Mouse (Mus musculus): ENCODE results near the gene Creb3l2. TPM values are rescaled to one million over a fixed set of nuclear protein-coding genes. Genes with fewer than 3 reads are reported as not detected.
A peak's percentile ranks its signal among the peaks of the same experiment; 100 is the strongest.

Creb3l2 gene
- polyA plus RNA-seq, 1 experiment from 2014 or later: 12.9 TPM

DNA sequence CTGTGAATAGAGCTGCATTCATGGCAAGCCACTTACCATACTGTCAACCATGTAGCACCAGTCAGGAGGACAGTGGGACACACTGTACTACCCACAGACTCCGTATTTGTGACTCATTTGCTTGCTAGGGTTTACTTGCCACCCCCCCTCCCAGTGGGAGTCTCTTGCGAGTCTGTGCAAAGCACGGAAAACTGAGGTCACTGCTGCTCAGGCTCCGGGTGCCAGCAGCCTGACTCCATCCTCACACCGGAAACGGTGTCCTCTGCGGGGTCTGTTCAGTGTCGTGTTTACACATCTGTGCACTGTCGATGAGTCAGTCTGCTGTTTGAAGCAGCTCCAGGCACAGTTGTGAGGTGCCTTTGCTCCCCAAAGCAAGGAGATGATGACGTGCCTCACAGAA lies 43.0 kb downstream of the Creb3l2 start:
- no peaks in the 10 kb centered on the region for H3K27me3 ChIP-seq (replicated peaks; ENCODE audit: control insufficient read depth, insufficient read depth, low read length)

DNA sequence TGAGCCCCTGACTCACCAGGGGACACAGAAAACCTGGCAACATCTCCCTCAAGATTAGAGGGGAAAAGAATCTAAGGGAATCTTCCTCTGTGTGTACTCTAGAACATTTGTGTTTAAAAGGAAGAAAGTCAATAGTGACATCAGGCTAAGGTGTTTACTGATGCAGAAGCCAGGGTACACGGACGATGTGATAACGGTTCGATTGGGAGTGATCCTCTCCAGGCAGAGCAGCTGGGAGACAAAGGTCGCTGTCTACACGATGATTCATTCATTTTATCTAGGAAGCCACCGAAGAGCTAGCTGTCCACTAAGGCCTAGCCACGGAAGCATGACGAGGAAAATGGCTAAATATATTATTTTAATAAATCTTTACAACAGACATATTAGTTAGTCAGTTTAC lies 44.0 kb downstream of the Creb3l2 start:
- H3K9me3 ChIP-seq (ENCODE audit: control insufficient read depth, low read length): no peaks in the 10 kb centered on the region
- no peak overlapping the region for H3K4me3 ChIP-seq (ENCODE audit: low read depth, low read length)
- H3K27ac ChIP-seq (ENCODE audit: low read depth, low read length): no peak overlapping the region
- no peak overlapping the region for H3K9ac ChIP-seq (ENCODE audit: low read depth, low read length)
- peaks cover 29% of the 10 kb centered on the region for H3K4me1 ChIP-seq (replicated peaks; ENCODE audit: control insufficient read depth, insufficient read depth, low read length)
- ATAC-seq (replicated peaks; ENCODE audit: low FRiP score): no peak
- no peak for DNase-seq (ENCODE audit: low spot score)
- no peaks in the 10 kb centered on the region for H3K27me3 ChIP-seq (replicated peaks; ENCODE audit: control insufficient read depth, insufficient read depth, low read length)
- 52% methylated on average over 9 of the region's 9 CpGs for WGBS
- H3K4me2 ChIP-seq: no peak overlapping the region
- no peaks in the 10 kb centered on the region for H3K36me3 ChIP-seq (ENCODE audit: control insufficient read depth, insufficient read depth, low read length)

More for the DNA sequence above, 43.0 kb downstream of the Creb3l2 start:
- Histone ChIP-seq H3K4me2 (no peak overlapping the region), H3K9me3 (ENCODE audit: control insufficient read depth, low read length) (no peaks in the 10 kb centered on the region), H3K36me3 (ENCODE audit: control insufficient read depth, insufficient read depth, low read length) (no peaks in the 10 kb centered on the region), H3K9ac (ENCODE audit: low read depth, low read length) (no peak overlapping the region), H3K4me3 (ENCODE audit: low read depth, low read length) (no peak overlapping the region), H3K4me1 (replicated peaks; ENCODE audit: control insufficient read depth, insufficient read depth, low read length) (peaks cover 29% of the 10 kb centered on the region), H3K27ac (ENCODE audit: low read depth, low read length) (no peak overlapping the region)
- ATAC-seq (replicated peaks; ENCODE audit: low FRiP score): peak; percentile 45; the same call in 1 of the 2 replicates
- no peak for DNase-seq (ENCODE audit: low spot score)
- 56% methylated on average over 10 of the region's 10 CpGs for WGBS

DNA sequence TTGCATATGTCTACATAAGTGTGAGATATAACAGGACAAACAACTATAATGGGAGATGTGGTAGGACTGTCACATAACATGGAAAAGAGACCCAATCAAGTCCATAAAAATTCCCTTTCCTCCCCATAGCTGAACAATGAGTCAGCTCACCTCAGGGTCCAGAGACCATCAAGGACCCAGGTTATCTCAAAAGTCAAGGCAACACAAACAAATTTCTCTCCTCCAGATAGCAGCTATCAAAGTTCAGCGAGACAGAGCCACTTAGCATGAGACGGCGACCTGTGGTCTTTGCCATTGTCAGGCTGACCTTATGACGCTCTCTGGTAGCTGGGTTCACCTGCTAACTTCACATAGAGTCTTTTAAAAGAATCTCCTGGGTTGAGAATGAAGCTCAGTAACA lies 44.7 kb downstream of the Creb3l2 start:
- H3K27ac ChIP-seq (ENCODE audit: low read depth, low read length): no peak overlapping the region
- no peaks in the 10 kb centered on the region for H3K27me3 ChIP-seq (replicated peaks; ENCODE audit: control insufficient read depth, insufficient read depth, low read length)
- no peaks in the 10 kb centered on the region for H3K36me3 ChIP-seq (ENCODE audit: control insufficient read depth, insufficient read depth, low read length)
- H3K4me2 ChIP-seq: no peak overlapping the region
- ATAC-seq (replicated peaks; ENCODE audit: low FRiP score) (no peak), DNase-seq (ENCODE audit: low spot score) (no peak)
- H3K9ac ChIP-seq (ENCODE audit: low read depth, low read length): no peak overlapping the region
- no peak overlapping the region for H3K4me3 ChIP-seq (ENCODE audit: low read depth, low read length)
- H3K4me1 ChIP-seq (replicated peaks; ENCODE audit: control insufficient read depth, insufficient read depth, low read length): peaks cover 29% of the 10 kb centered on the region
- 53% methylated on average over 4 of the region's 4 CpGs for WGBS
- no peaks in the 10 kb centered on the region for H3K9me3 ChIP-seq (ENCODE audit: control insufficient read depth, low read length)

DNA sequence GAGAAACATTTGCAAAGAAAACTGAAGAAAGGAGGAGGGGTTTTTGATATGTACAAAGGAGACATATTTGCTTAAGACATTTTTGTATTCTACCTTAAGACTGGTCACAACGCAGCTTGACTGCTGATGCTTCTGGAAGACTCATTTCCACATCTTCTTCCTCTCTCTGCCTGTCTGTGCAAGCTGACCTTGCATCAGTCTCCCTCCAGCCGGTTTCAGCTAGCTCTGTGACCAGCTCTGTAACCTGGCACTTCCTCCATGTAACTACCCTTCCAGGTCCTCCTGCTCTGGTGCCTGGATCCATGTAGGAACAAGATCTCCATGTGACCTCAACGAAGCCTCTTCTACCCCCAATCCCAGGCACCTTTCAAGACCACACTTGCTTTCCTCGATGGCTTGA lies 45.8 kb downstream of the Creb3l2 start:
- Histone ChIP-seq H3K4me3 (ENCODE audit: low read depth, low read length) (no peak overlapping the region), H3K9me3 (ENCODE audit: control insufficient read depth, low read length) (no peaks in the 10 kb centered on the region), H3K36me3 (ENCODE audit: control insufficient read depth, insufficient read depth, low read length) (no peaks in the 10 kb centered on the region), H3K27me3 (replicated peaks; ENCODE audit: control insufficient read depth, insufficient read depth, low read length) (no peaks in the 10 kb centered on the region), H3K4me1 (replicated peaks; ENCODE audit: control insufficient read depth, insufficient read depth, low read length) (peaks cover 27% of the 10 kb centered on the region), H3K9ac (ENCODE audit: low read depth, low read length) (no peak overlapping the region), H3K4me2 (no peak overlapping the region), H3K27ac (ENCODE audit: low read depth, low read length) (no peak overlapping the region)
- 67% methylated on average over 4 of the region's 4 CpGs for WGBS
- no peak for ATAC-seq (replicated peaks; ENCODE audit: low FRiP score)
- DNase-seq (ENCODE audit: low spot score): no peak

DNA sequence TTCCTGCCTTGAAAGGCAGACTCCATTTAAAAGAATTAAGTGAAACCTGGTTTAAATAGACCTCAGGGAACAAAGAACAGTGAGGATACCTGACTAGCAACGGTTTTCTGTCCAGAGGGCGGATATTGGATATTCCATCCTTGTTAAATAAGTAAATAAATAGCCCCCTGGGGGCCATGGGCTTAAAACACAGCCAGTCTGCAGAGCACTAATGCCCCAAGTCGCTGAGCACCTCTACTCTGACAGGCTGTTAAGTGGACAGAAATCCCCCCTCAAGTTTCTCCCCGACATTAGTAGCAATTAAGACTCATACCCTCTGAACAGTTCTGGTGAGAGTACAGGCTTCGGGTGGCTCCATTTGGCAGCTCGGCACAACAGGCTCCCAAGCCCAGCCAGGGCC lies 48.7 kb downstream of the Creb3l2 start:
- ATAC-seq (replicated peaks; ENCODE audit: low FRiP score): no peak
- H3K4me2 ChIP-seq: no peak overlapping the region
- H3K27ac ChIP-seq (ENCODE audit: low read depth, low read length): no peak overlapping the region
- peaks cover 5% of the 10 kb centered on the region for H3K4me1 ChIP-seq (replicated peaks; ENCODE audit: control insufficient read depth, insufficient read depth, low read length)
- H3K9me3 ChIP-seq (ENCODE audit: control insufficient read depth, low read length): no peaks in the 10 kb centered on the region
- no peaks in the 10 kb centered on the region for H3K36me3 ChIP-seq (ENCODE audit: control insufficient read depth, insufficient read depth, low read length)
- no peak overlapping the region for H3K4me3 ChIP-seq (ENCODE audit: low read depth, low read length)
- H3K27me3 ChIP-seq (replicated peaks; ENCODE audit: control insufficient read depth, insufficient read depth, low read length): no peaks in the 10 kb centered on the region
- DNase-seq (ENCODE audit: low spot score): no peak
- WGBS: 73% methylated on average over 6 of the region's 6 CpGs
- H3K9ac ChIP-seq (ENCODE audit: low read depth, low read length): no peak overlapping the region

DNA sequence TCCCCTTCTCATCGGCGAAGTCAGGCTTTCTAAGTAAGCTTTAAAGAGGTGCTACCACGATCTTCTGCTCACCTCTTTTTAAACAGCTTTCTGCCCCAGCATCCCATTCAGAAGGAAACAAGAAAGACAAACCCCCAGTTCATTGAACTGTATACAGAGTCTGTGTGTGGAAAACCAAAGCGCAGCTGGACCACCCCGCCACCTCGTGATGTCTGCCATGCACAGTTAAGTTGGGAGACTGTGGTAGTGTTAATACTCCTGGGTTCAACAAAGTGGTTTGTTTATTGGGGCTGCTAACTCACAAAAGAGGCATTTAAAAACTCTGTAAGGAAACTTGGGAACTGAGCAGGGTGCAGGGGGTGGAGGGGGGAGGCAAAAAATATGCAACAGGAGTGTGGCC lies 49.7 kb downstream of the Creb3l2 start:
- DNase-seq (ENCODE audit: low spot score) (no peak), ATAC-seq (replicated peaks; ENCODE audit: low FRiP score) (no peak)
- no peak overlapping the region for H3K4me2 ChIP-seq
- no peak overlapping the region for H3K4me3 ChIP-seq (ENCODE audit: low read depth, low read length)
- WGBS: 90% methylated on average over 6 of the region's 6 CpGs
- H3K27me3 ChIP-seq (replicated peaks; ENCODE audit: control insufficient read depth, insufficient read depth, low read length): no peaks in the 10 kb centered on the region
- no peak overlapping the region for H3K27ac ChIP-seq (ENCODE audit: low read depth, low read length)
- no peaks in the 10 kb centered on the region for H3K9me3 ChIP-seq (ENCODE audit: control insufficient read depth, low read length)
- no peaks in the 10 kb centered on the region for H3K4me1 ChIP-seq (replicated peaks; ENCODE audit: control insufficient read depth, insufficient read depth, low read length)
- no peak overlapping the region for H3K9ac ChIP-seq (ENCODE audit: low read depth, low read length)
- H3K36me3 ChIP-seq (ENCODE audit: control insufficient read depth, insufficient read depth, low read length): no peaks in the 10 kb centered on the region

DNA sequence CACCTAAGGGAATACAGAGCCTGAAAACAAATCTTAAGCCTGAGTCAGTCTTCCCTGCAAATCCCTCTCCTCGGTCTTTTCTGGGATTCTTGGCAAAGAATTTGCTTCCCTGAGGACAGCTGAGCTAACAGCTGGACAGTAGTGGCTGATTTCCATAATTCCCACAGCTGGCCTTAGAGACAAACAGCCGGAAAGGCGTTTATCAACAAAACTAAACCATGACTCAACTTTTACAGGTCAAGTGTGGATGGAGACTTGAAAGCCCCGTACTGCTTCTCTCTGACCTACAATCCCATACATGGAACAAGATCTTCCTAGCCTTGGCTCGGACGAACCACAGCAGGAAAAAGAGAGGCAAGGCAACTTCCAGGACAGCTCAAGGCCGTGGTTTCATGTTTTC lies 50.6 kb downstream of the Creb3l2 start:
- no peak overlapping the region for H3K9ac ChIP-seq (ENCODE audit: low read depth, low read length)
- H3K4me2 ChIP-seq: no peak overlapping the region
- no peaks in the 10 kb centered on the region for H3K4me1 ChIP-seq (replicated peaks; ENCODE audit: control insufficient read depth, insufficient read depth, low read length)
- no peaks in the 10 kb centered on the region for H3K36me3 ChIP-seq (ENCODE audit: control insufficient read depth, insufficient read depth, low read length)
- 69% methylated on average over 7 of the region's 7 CpGs for WGBS
- H3K9me3 ChIP-seq (ENCODE audit: control insufficient read depth, low read length): no peaks in the 10 kb centered on the region
- DNase-seq (ENCODE audit: low spot score): no peak
- no peaks in the 10 kb centered on the region for H3K27me3 ChIP-seq (replicated peaks; ENCODE audit: control insufficient read depth, insufficient read depth, low read length)
- no peak overlapping the region for H3K4me3 ChIP-seq (ENCODE audit: low read depth, low read length)
- H3K27ac ChIP-seq (ENCODE audit: low read depth, low read length): no peak overlapping the region
- no peak for ATAC-seq (replicated peaks; ENCODE audit: low FRiP score)

DNA sequence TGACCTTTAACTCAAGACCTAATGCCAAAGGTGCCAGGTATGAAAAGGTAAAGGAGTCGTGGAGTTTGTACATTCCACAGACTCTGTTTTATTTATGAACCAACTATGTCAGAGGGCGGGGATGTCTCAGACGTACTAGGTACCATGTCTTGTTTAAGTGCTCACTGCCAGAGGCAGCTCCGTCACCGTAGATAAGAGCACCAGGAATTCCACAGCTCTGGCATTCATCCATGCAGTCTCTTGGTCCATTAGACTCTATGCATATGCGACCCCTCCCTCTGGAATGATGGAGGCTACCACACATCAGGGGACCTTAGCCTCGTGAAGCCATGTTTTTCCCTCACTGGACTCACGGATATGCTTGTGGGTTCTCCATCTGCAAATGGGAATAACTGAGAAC lies 53.0 kb downstream of the Creb3l2 start:
- Histone ChIP-seq H3K9me3 (ENCODE audit: control insufficient read depth, low read length) (no peaks in the 10 kb centered on the region), H3K27ac (ENCODE audit: low read depth, low read length) (no peak overlapping the region), H3K4me2 (no peak overlapping the region), H3K9ac (ENCODE audit: low read depth, low read length) (no peak overlapping the region), H3K4me1 (replicated peaks; ENCODE audit: control insufficient read depth, insufficient read depth, low read length) (no peaks in the 10 kb centered on the region), H3K27me3 (replicated peaks; ENCODE audit: control insufficient read depth, insufficient read depth, low read length) (no peaks in the 10 kb centered on the region), H3K36me3 (ENCODE audit: control insufficient read depth, insufficient read depth, low read length) (no peaks in the 10 kb centered on the region), H3K4me3 (ENCODE audit: low read depth, low read length) (no peak overlapping the region)
- WGBS: 58% methylated on average over 8 of the region's 8 CpGs
- ATAC-seq (replicated peaks; ENCODE audit: low FRiP score) (no peak), DNase-seq (ENCODE audit: low spot score) (no peak)

DNA sequence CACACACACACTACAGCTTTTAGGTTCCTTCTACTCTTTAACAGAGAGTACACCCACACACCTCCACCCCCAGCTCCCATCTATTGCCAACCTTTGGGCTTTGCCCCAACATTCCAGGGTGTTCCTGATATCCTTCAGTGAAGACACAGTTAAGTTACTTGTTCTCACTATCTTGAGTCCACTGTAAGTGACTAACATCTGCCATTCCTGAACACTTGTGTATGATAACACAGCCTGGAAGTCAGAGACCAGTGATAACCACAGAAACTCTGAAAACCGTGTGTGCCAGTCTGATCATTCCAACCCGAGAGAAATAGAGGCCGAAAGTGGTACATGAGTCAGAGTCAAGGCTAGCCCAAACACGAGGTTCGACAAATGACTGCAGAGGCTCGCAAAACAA lies 53.4 kb downstream of the Creb3l2 start:
- no peak overlapping the region for H3K4me3 ChIP-seq (ENCODE audit: low read depth, low read length)
- no peaks in the 10 kb centered on the region for H3K9me3 ChIP-seq (ENCODE audit: control insufficient read depth, low read length)
- no peak overlapping the region for H3K4me2 ChIP-seq
- no peaks in the 10 kb centered on the region for H3K4me1 ChIP-seq (replicated peaks; ENCODE audit: control insufficient read depth, insufficient read depth, low read length)
- H3K27me3 ChIP-seq (replicated peaks; ENCODE audit: control insufficient read depth, insufficient read depth, low read length): no peaks in the 10 kb centered on the region
- ATAC-seq (replicated peaks; ENCODE audit: low FRiP score): no peak
- H3K27ac ChIP-seq (ENCODE audit: low read depth, low read length): no peak overlapping the region
- no peak for DNase-seq (ENCODE audit: low spot score)
- H3K36me3 ChIP-seq (ENCODE audit: control insufficient read depth, insufficient read depth, low read length): no peaks in the 10 kb centered on the region
- no peak overlapping the region for H3K9ac ChIP-seq (ENCODE audit: low read depth, low read length)
- WGBS: 66% methylated on average over 6 of the region's 6 CpGs
